Mouse (Mus musculus) common myeloid progenitor, adult 5-6 weeks (primary cell): ENCODE measurements around the gene Dld. TPM values are rescaled to one million over a fixed set of nuclear protein-coding genes. Genes with fewer than 3 reads are reported as not detected.

Source experiments
- ATAC-seq: replicated peaks from 2 replicates; pipeline ENCODE4 v1.8.0; 2016; ENCODE audit warnings: low read depth, mild to moderate bottlenecking, moderate TSS enrichment, inconsistent platforms; ENCODE audit not compliant: poor library complexity, severe bottlenecking
- total RNA-seq: library from RNA; stranded (forward); fragments of 200-1000, 187-1606 nt; gene quantifications from 2 replicates; pipeline ENCODE4 v1.2.3, GENCODE M21; 2017

Gene Dld
- total RNA-seq, 1 experiment from 2014 or later = 160 TPM

GRCm38 (mm10) chr12:31323136-31323695 lies 28.0 kb downstream of the Dld start:
- ATAC-seq = no peak

- ATAC-seq = no peak
Observed at GRCm38 (mm10) chr12:31321532-31321931, 29.7 kb downstream of the Dld start.

- ATAC-seq = no peak
Observed at GRCm38 (mm10) chr12:31320817-31321216, 30.4 kb downstream of the Dld start.

GRCm38 (mm10) chr12:31318409-31318963 lies 32.8 kb downstream of the Dld start:
- no peak for ATAC-seq

- no peak for ATAC-seq
Observed at GRCm38 (mm10) chr12:31317670-31318408, 33.4 kb downstream of the Dld start.

- no peak for ATAC-seq
Observed at GRCm38 (mm10) chr12:31315961-31316360, 35.3 kb downstream of the Dld start.

- no peak for ATAC-seq
Observed at GRCm38 (mm10) chr12:31314310-31314709, 36.9 kb downstream of the Dld start.

GRCm38 (mm10) chr12:31313136-31313535 lies 38.1 kb downstream of the Dld start:
- ATAC-seq = no peak

- no peak for ATAC-seq
Observed at GRCm38 (mm10) chr12:31312281-31312680, 39.0 kb downstream of the Dld start.

GRCm38 (mm10) chr12:31311671-31312265 lies 39.5 kb downstream of the Dld start:
- no peak for ATAC-seq

- no peak for ATAC-seq
Observed at GRCm38 (mm10) chr12:31310687-31311086, 40.6 kb downstream of the Dld start.

GRCm38 (mm10) chr12:31307756-31308155 lies 43.5 kb downstream of the Dld start:
- ATAC-seq = no peak

- no peak for ATAC-seq
Observed at GRCm38 (mm10) chr12:31307011-31307410, 44.2 kb downstream of the Dld start.

GRCm38 (mm10) chr12:31306075-31306675 lies 45.1 kb downstream of the Dld start:
- no peak for ATAC-seq

- no peak for ATAC-seq
Observed at GRCm38 (mm10) chr12:31302766-31303511, 48.3 kb downstream of the Dld start.

GRCm38 (mm10) chr12:31302266-31302665 lies 49.0 kb downstream of the Dld start:
- ATAC-seq = no peak

- ATAC-seq = no peak
Observed at GRCm38 (mm10) chr12:31300276-31300675, 51.0 kb downstream of the Dld start.

GRCm38 (mm10) chr12:31299676-31300197 lies 51.5 kb downstream of the Dld start:
- ATAC-seq = no peak

GRCm38 (mm10) chr12:31299126-31299525 lies 52.1 kb downstream of the Dld start:
- ATAC-seq = no peak

- no peak for ATAC-seq
Observed at GRCm38 (mm10) chr12:31298530-31298929, 52.7 kb downstream of the Dld start.
